In the genomic region with DNA sequence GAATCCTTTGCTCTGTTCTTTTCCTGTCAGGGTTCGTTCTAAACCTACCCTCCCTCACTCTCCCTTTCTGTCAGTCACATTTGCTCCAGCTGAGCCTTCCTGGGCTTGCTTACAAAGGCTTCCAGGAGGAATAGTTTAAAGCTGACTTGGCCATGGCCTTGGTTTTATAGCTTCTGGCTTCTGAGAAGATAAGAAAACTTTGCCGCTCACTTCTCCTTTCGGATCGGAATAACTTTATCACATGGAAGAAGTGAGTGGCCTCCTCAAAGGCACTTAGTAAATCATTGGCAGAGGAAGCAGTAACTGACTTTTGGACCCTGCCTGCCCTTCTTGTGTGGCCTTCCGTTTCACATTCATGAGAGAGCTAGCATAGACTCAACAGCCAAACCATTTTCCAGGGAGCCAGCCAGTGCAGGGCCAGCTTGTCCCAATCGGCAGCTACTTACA, we compare ENCODE assay signal across 9 mouse cellular contexts.
DNase-seq lines count a peak whose midpoint lies in the region; ATAC-seq lines count a peak whose summit lies in the region.
"Had no signal": no experiment of that assay in that cellular context is flagged by ENCODE, and none has a peak within 500 bp of the region (broad histone marks: within the 10 kb centered on the region; RNA-seq: fewer than 3 reads in every experiment).

No protein-coding gene starts in this region.

- no peak overlapping the region for H3K27ac ChIP-seq in hindbrain, embryonic 10.5 days
- no peak overlapping the region for H3K27ac ChIP-seq in hindbrain, embryonic 14.5 days
- H3K27ac ChIP-seq: forebrain, embryonic 15.5 days had no signal

- H3K36me3 ChIP-seq in hindbrain, embryonic 10.5 days: no peaks in the 10 kb centered on the region
- no peaks in the 10 kb centered on the region for H3K36me3 ChIP-seq in hindbrain, embryonic 14.5 days (replicated peaks; ENCODE audit: control insufficient read depth, insufficient read depth)
- H3K36me3 ChIP-seq: forebrain, embryonic 15.5 days had no signal

- H3K27me3 ChIP-seq in hindbrain, embryonic 10.5 days (ENCODE audit: insufficient read depth, poor library complexity, severe bottlenecking): no peaks in the 10 kb centered on the region
- H3K27me3 ChIP-seq in hindbrain, embryonic 14.5 days (ENCODE audit: control insufficient read depth, insufficient read depth, low read length): no peaks in the 10 kb centered on the region
- H3K27me3 ChIP-seq: forebrain, embryonic 15.5 days had no signal

- WGBS in hindbrain, embryonic 10.5 days: 67% methylated on average over 6 of the region's 6 CpGs
- WGBS in hindbrain, embryonic 14.5 days: 44% methylated on average over 6 of the region's 6 CpGs

- peaks cover 23% of the 10 kb centered on the region for H3K4me1 ChIP-seq in hindbrain, embryonic 10.5 days (replicated peaks)
- H3K4me1 ChIP-seq in hindbrain, embryonic 14.5 days (replicated peaks; ENCODE audit: control insufficient read depth, insufficient read depth, low read length): no peaks in the 10 kb centered on the region
- H3K4me1 ChIP-seq: forebrain, embryonic 15.5 days had no signal

- no peak overlapping the region for H3K4me3 ChIP-seq in hindbrain, embryonic 10.5 days
- no peak overlapping the region for H3K4me3 ChIP-seq in hindbrain, embryonic 14.5 days (replicated peaks; ENCODE audit: low read length)
- H3K4me3 ChIP-seq: forebrain, embryonic 15.5 days had no signal

- no peaks in the 10 kb centered on the region for H3K9me3 ChIP-seq in hindbrain, embryonic 10.5 days
- no peaks in the 10 kb centered on the region for H3K9me3 ChIP-seq in hindbrain, embryonic 14.5 days (ENCODE audit: control insufficient read depth, low read length)
- H3K9me3 ChIP-seq: forebrain, embryonic 15.5 days had no signal

- ATAC-seq in hindbrain, embryonic 14.5 days (ENCODE audit: low FRiP score): no peak
- ATAC-seq: forebrain, embryonic 15.5 days had no signal

- no peak overlapping the region for H3K9ac ChIP-seq in hindbrain, embryonic 14.5 days
- H3K9ac ChIP-seq: forebrain, embryonic 15.5 days had no signal

- DNase-seq in adrenal gland, postnatal 10 days: peak; percentile 38
- peak; percentile 27 for DNase-seq in embryo, embryonic 10.5 days (ENCODE audit: low spot score)
- peak; percentile 64 for DNase-seq in kidney, adult 18-20 months
- peak; percentile 53 for DNase-seq in lung, postnatal 10 days
- DNase-seq in hindbrain, embryonic 10.5 days (ENCODE audit: low spot score): no peak
- DNase-seq in frontal cortex, postnatal 36 days (ENCODE audit: low spot score in 2 of 2): no peak
- DNase-seq in hindbrain, embryonic 14.5 days (ENCODE audit: low spot score): no peak
- DNase-seq: cerebellum, adult 11 months had no signal

- H3K4me2 ChIP-seq in hindbrain, embryonic 14.5 days (replicated peaks): no peak overlapping the region
- H3K4me2 ChIP-seq: forebrain, embryonic 15.5 days had no signal

Comparison
In these comparisons a context has a peak if more than half of its experiments do, and no peak if none do; other contexts are left out.
1. DNase-seq: peak in adrenal gland, postnatal 10 days (single experiment), embryo, embryonic 10.5 days (single experiment), kidney, adult 18-20 months (single experiment) and lung, postnatal 10 days (single experiment); none in hindbrain, embryonic 10.5 days (single experiment), frontal cortex, postnatal 36 days (0 of 2) and hindbrain, embryonic 14.5 days (single experiment).